Mouse (Mus musculus) embryonic facial prominence, embryonic 12.5 days (tissue): ENCODE results near the gene 1110051M20Rik. TPM values are rescaled to one million over a fixed set of nuclear protein-coding genes. Genes with fewer than 3 reads are reported as not detected.
A peak's percentile ranks its signal among the peaks of the same experiment; 100 is the strongest.
"Not testable (repeated sequence)": the region's sequence is repeated elsewhere in the genome, so short reads cannot be mapped to it uniquely, and the experiment has no call there.

Experiments
- ATAC-seq: fragments of 200-750 bp; cut with Nextera tagmentation; 2 replicates; pipeline ENCODE4 v1.8.0; 2017; ENCODE audit not compliant: insufficient number of reproducible peaks, insufficient read depth, low FRiP score, low TSS enrichment
- H3K27ac ChIP-seq: fragments of 300-500 bp; sonication (generic); 2 replicates; pipeline ENCODE4 v1.5.1; 2016; ENCODE audit warnings: mild to moderate bottlenecking
- H3K27me3 ChIP-seq: fragments of 300-500 bp; sonication (generic); 2 replicates; pipeline ENCODE4 v1.6.1; 2016; ENCODE audit warnings: mild to moderate bottlenecking, moderate library complexity
- H3K36me3 ChIP-seq: fragments of 300-500 bp; sonication (generic); 2 replicates; pipeline ENCODE4 v1.6.1; 2016; ENCODE audit warnings: mild to moderate bottlenecking
- H3K4me1 ChIP-seq: fragments of 300-500 bp; sonication (generic); 2 replicates; pipeline ENCODE4 v1.6.1; 2016
- H3K4me2 ChIP-seq: fragments of 300-500 bp; sonication (generic); replicated peaks from 2 replicates; pipeline ENCODE4 v1.6.1; 2016; ENCODE audit warnings: mild to moderate bottlenecking, moderate library complexity
- H3K4me3 ChIP-seq: fragments of 300-500 bp; sonication (generic); 2 replicates; pipeline ENCODE4 v1.5.1; 2016; ENCODE audit warnings: mild to moderate bottlenecking
- H3K9ac ChIP-seq: fragments of 300-500 bp; sonication (generic); 2 replicates; pipeline ENCODE4 v1.6.1; 2016; ENCODE audit warnings: mild to moderate bottlenecking, moderate library complexity
- H3K9me3 ChIP-seq: fragments of 300-500 bp; sonication (generic); 2 replicates; pipeline ENCODE4 v1.6.1; 2016; ENCODE audit warnings: mild to moderate bottlenecking, moderate library complexity
- WGBS: fragments of 180-500 bp; shearing (Covaris S2); methylation state at CpG from one replicate; pipeline ENCODE4 v1.1.7; 2016; 5-methylcytosine and 5-hydroxymethylcytosine counted together
- polyA plus RNA-seq: library from polyadenylated mRNA; unstranded; fragments of >200 nt; fragmentation: Nextera tagmentation; extraction: Ambion mirVana; gene quantifications from 2 replicates; pipeline ENCODE4 v1.2.1, GENCODE M21; 2016

Gene 1110051M20Rik
- polyA plus RNA-seq, 1 experiment from 2014 or later: 71.3 TPM

GRCm38 (mm10) chr2:91252512-91252911 is 192.0 kb downstream of the 1110051M20Rik start:
- Histone ChIP-seq H3K27ac (no peak overlapping the region), H3K4me2 (no peak overlapping the region), H3K36me3 (no peaks in the 10 kb centered on the region), H3K9ac (no peak overlapping the region), H3K4me1 (peaks cover 24% of the 10 kb centered on the region), H3K27me3 (peaks cover 5% of the 10 kb centered on the region; the same call in 1 of the 2 replicates), H3K4me3 (no peak overlapping the region), H3K9me3 (no peaks in the 10 kb centered on the region)
- 55% methylated on average over 4 of the region's 4 CpGs for WGBS
- ATAC-seq: no peak

DNA sequence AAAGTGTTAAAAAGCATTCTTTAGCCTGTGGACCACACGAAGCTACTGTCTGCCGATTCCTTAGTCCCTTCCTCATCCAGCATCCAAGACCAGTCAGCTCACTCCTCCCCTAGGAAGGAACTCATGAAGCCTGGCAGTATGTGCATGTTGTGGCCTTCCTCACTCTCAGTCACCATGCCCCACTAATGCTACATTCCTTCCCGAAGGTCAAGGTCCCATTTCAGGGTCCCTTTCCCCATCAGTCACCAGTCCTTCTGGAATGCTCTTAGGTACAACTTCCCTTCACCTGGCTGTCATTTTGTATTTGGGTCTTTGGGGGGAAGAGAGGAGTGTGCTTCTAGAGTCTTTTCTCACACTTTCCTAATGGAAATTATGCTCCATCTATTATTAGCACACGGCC is 192.5 kb downstream of the 1110051M20Rik start:
- Histone ChIP-seq H3K9me3 (no peaks in the 10 kb centered on the region), H3K36me3 (no peaks in the 10 kb centered on the region), H3K4me1 (peaks cover 24% of the 10 kb centered on the region), H3K4me3 (no peak overlapping the region), H3K4me2 (no peak overlapping the region), H3K9ac (no peak overlapping the region), H3K27ac (no peak overlapping the region), H3K27me3 (peaks cover 5% of the 10 kb centered on the region; the same call in 1 of the 2 replicates)
- 67% methylated on average over 4 of the region's 4 CpGs for WGBS
- ATAC-seq: no peak

- Histone ChIP-seq H3K36me3 (no peaks in the 10 kb centered on the region), H3K9ac (no peak overlapping the region), H3K27me3 (no peaks in the 10 kb centered on the region), H3K4me2 (no peak overlapping the region), H3K27ac (no peak overlapping the region), H3K4me3 (no peak overlapping the region), H3K9me3 (no peaks in the 10 kb centered on the region), H3K4me1 (0 out of 2 replicates have a peak, but pooled peaks cover 3% of the 10 kb centered on the region)
- 87% methylated on average over 4 of the region's 4 CpGs for WGBS
- ATAC-seq: no peak
Observed at GRCm38 (mm10) chr2:91248366-91248765, 196.1 kb downstream of the 1110051M20Rik start.

GRCm38 (mm10) chr2:91244557-91245228 is 199.8 kb downstream of the 1110051M20Rik start:
- no peak overlapping the region for H3K4me3 ChIP-seq
- no peak for ATAC-seq

DNA sequence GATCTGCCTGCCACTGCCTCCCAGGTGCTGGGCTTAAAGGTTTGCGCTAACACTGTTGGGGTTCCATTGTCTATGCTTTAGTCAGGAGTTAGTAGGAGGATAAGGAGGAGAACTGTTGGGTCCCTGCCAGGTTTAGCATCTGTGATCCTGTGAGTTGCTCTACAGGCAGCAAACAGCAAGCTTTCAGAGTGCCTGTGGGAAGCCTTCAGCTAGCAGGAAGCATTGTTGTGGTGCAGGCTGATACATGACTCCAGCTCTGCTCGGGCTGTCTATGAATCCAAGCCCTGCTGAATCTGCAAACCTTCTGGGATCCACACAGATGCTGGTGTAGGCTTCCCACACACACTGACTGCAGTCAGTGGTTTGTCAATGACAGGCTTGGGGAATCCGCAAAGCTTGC is 201.1 kb downstream of the 1110051M20Rik start:
- H3K27me3 ChIP-seq: no peaks in the 10 kb centered on the region
- H3K9me3 ChIP-seq: no peaks in the 10 kb centered on the region
- H3K27ac ChIP-seq: no peak overlapping the region; the same call in 1 of the 2 replicates
- H3K4me2 ChIP-seq: no peak overlapping the region
- H3K9ac ChIP-seq: no peak overlapping the region
- no peak overlapping the region for H3K4me3 ChIP-seq
- no peak for ATAC-seq
- 0 out of 2 replicates have a peak, but pooled peaks cover 4% of the 10 kb centered on the region for H3K4me1 ChIP-seq
- WGBS: 59% methylated on average over 3 of the region's 3 CpGs
- no peaks in the 10 kb centered on the region for H3K36me3 ChIP-seq

More at GRCm38 (mm10) chr2:91244557-91245228, 199.8 kb downstream of the 1110051M20Rik start:
- Histone ChIP-seq H3K4me2 (no peak overlapping the region), H3K36me3 (no peaks in the 10 kb centered on the region), H3K9me3 (no peaks in the 10 kb centered on the region), H3K9ac (no peak overlapping the region), H3K27ac (no peak overlapping the region), H3K4me1 (0 out of 2 replicates have a peak, but pooled peaks cover 4% of the 10 kb centered on the region), H3K27me3 (no peaks in the 10 kb centered on the region)
- 79% methylated on average over 5 of the region's 5 CpGs for WGBS

DNA sequence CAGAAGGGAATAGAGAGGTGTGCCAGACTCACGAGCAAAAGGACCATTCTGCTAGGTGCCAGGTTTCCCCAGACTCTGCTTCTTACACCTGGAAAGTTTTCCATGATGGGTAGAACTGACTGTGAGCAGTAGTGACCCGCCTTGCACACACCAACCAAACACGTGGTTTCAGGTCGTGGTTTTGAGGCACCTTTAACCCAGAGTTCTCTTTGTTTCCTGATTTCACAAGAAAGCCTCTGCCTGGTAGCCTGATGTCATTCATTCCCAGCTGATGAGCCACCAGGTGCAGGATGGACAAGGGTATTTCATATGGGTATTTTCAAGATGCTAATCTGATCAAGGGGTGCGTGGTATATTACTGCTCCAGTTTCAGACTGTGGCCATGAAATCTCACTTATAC is 202.0 kb downstream of the 1110051M20Rik start:
- Histone ChIP-seq H3K4me1 (peaks cover 4% of the 10 kb centered on the region; the same call in 1 of the 2 replicates), H3K4me3 (no peak overlapping the region), H3K36me3 (no peaks in the 10 kb centered on the region), H3K27me3 (no peaks in the 10 kb centered on the region), H3K27ac (no peak overlapping the region), H3K9me3 (no peaks in the 10 kb centered on the region), H3K9ac (no peak overlapping the region), H3K4me2 (no peak overlapping the region)
- 70% methylated on average over 5 of the region's 5 CpGs for WGBS
- no peak for ATAC-seq

DNA sequence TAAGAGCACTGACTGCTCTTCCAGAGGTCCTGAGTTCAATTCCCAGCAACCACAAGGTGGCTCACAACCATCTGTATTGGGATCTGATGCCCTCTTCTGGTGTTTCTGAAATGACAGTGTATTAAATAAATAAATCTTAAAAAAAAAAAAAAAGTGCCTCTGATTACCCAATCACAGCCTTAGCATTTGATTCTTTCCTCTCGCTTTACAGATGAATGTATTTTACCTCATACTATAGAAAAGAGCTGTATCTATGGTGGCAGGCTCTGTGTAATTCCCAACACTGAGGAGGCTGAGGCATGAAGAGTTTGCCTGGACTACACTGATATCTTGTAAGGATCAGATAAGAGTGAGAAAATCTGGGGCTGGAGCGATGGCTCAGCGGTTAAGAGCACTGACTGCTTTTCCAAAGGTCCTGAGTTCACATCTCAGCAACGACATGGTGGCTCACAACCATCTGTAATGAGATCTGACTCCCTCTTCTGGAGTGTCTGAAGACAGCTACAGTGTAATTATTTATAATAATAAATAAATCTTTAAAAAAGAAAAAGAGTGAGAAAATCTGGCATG is 206.9 kb downstream of the 1110051M20Rik start:
- Histone ChIP-seq H3K27ac (peak overlapping the region; percentile 84), H3K4me3 (peak overlapping the region; percentile 63), H3K4me2 (peak overlapping the region; percentile 76), H3K9ac (peak overlapping the region; percentile 60; the same call in 1 of the 2 replicates)
- peak; percentile 50 for ATAC-seq
- H3K9me3 ChIP-seq, H3K27me3 ChIP-seq, H3K36me3 ChIP-seq, H3K4me1 ChIP-seq: not testable (repeated sequence)
- 20% methylated on average over 4 of the region's 4 CpGs for WGBS

DNA sequence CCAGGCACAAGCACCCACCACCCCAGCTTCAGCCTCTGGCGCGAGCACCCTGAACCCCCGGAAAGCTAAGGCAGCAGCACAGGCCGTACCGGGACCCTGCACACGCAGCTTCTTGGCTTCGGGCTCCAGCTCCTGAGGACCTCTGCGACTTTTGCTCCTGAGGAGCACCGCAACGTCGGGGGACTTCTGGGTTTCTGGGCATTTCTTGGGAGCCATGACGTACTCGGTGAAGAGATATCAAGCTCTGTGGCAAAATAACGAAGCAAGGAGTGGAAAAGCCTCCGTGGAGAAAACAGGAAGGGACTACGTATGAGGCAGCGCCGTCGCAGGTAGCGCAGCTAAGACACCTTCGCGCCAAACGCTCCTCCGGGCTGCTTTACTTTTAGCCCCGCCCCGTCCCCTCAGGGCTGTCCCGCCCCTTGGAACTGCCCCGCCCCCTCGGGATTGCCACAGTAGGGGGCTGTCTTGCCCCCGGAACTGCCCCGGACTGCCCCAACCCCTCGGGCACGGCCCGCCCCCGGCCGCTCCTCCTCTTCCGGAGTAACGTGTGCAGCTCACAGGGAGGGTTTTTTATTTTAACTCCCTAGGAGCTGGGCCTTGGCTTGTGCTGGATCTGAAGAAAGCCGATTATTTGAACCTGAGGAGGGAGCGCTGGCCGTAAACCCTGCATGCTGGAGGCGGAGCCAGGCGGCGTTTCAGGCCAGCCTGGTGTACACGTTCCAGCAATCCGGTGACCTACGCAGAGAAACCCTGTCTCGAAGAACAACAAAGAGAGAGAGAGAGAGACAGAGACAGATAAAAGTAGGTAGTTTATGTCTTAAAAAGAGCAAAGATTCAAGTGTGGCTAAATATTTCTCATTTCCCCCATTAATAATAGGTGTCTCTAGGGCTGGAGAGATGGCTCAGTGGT is 207.6 kb downstream of the 1110051M20Rik start, which contains the start of gene Ddb2:
Gene Ddb2, minus strand, starts transcription at position 382 of the 910 bp plus-strand sequence.
- no peaks in the 10 kb centered on the region for H3K9me3 ChIP-seq
- H3K36me3 ChIP-seq: no peaks in the 10 kb centered on the region
- no peaks in the 10 kb centered on the region; the same call in 1 of the 2 replicates for H3K4me1 ChIP-seq
- H3K4me3 ChIP-seq: peak within 1 kb of the TSS; percentile 63
- H3K27ac ChIP-seq: peak within 1 kb of the TSS; percentile 84
- H3K27me3 ChIP-seq: no peaks in the 10 kb centered on the region
- 1% methylated on average over 48 of the region's 48 CpGs for WGBS
- H3K9ac ChIP-seq: peak within 1 kb of the TSS; percentile 60
- H3K4me2 ChIP-seq: peak within 1 kb of the TSS; percentile 76
- ATAC-seq: peak; percentile 97

DNA sequence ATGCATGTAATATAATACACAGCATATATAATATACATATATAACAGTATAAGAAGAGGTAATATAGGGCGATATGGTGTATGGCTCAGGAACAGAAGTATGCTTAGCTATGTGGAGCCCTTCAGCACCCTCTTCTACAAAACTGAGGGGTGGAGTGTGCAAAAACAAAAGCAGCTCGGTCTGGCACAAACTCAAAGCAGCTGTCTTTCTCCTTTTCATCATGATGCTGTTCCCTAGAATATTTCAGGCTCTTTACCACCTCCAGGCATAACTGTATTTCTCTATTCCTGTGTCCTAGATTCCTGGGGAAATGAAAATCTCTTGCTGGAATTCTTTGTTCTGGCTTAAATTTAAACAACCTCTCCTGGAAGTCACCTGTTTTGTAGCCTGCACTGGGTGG is 214.8 kb downstream of the 1110051M20Rik start:
- no peak overlapping the region for H3K9ac ChIP-seq
- no peaks in the 10 kb centered on the region for H3K4me1 ChIP-seq
- WGBS: 62% methylated on average over 2 of the region's 2 CpGs
- H3K27ac ChIP-seq: no peak overlapping the region
- H3K4me2 ChIP-seq: no peak overlapping the region
- H3K27me3 ChIP-seq: no peaks in the 10 kb centered on the region
- H3K36me3 ChIP-seq: no peaks in the 10 kb centered on the region
- H3K4me3 ChIP-seq: no peak overlapping the region
- no peaks in the 10 kb centered on the region for H3K9me3 ChIP-seq
- no peak for ATAC-seq
